Mouse (Mus musculus): Measurements from ENCODE around the gene Gpr15. TPM values are rescaled to one million over a fixed set of nuclear protein-coding genes. Genes with fewer than 3 reads are reported as not detected.

The Gpr15 gene
- total RNA-seq, 2 experiments from 2014 or later: 0.86 to 2.0 TPM

DNA sequence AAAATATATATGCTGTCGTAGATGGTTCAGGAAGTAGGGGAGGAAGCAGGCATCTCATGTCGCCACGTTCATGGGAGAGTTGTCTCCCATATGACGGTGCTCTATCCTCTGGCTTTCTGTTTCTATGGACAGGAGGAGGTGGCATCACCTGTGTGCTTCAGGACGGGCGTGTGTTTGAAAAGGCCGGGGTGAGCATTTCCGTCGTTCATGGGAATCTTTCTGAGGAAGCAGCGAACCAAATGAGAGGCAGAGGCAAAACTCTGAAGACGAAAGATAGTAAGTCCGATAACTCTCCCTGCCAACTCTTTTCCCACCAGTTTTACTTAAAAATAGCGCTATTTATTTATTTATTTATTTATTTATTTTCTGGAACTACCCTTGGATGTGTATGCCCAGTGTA lies 46.5 kb downstream of the Gpr15 start:
- ATAC-seq (replicated peaks; ENCODE audit: poor library complexity): no peak

DNA sequence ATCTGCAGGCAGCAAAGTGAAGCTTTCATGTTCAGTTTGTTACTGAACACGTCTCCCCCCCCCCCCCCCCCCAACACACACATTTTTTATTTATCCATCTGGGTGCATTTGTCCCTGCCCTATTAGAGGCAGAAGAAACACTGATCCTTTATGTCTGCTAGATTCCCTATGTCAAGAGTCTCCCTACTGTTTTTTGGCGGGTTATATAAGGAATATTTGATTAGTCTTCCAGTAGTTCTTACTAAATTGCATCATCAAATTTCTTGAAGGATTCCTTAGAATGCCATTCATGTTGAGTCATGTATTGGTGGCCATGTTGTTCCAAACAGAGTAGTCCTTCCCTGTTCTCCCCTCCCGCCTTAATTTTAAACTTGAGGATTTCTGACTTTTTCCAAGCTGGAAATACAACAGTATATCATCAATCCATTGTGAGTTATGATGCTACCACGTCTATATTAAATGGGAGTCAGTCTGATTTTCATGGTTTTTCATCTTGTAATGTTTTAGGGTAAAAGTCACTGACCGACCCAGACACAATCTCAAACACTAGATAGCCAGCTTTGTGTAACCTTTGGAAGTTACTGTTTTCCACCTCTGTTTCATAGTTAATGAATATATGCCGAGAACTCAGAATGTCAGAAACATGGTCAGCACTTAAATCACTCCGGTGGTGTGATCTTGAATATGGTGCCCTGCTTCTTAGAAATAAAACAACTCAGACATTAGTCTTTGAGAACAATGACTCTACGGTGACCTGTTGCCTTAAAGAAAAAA lies 47.5 kb downstream of the Gpr15 start:
- no peak for ATAC-seq (replicated peaks; ENCODE audit: poor library complexity)

DNA sequence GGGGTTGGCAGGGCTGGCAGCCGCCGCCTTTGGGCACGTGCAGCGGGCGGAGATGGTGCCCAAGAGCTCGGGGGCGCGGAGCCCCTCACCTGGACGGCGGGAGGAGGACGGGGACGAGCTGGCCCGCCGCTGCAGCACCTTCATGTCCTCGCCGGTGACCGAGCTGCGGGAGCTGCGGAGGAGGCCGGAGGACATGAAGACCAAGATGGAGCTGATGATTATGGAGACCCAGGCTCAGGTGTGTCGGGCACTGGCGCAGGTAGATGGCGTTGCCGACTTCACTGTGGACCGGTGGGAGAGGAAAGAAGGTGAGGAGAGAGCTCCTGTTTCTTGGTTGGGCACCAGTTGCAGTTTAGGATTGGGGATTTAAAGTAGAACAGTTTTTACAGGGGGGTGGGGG lies 48.2 kb downstream of the Gpr15 start:
- ATAC-seq (replicated peaks; ENCODE audit: poor library complexity): no peak

DNA sequence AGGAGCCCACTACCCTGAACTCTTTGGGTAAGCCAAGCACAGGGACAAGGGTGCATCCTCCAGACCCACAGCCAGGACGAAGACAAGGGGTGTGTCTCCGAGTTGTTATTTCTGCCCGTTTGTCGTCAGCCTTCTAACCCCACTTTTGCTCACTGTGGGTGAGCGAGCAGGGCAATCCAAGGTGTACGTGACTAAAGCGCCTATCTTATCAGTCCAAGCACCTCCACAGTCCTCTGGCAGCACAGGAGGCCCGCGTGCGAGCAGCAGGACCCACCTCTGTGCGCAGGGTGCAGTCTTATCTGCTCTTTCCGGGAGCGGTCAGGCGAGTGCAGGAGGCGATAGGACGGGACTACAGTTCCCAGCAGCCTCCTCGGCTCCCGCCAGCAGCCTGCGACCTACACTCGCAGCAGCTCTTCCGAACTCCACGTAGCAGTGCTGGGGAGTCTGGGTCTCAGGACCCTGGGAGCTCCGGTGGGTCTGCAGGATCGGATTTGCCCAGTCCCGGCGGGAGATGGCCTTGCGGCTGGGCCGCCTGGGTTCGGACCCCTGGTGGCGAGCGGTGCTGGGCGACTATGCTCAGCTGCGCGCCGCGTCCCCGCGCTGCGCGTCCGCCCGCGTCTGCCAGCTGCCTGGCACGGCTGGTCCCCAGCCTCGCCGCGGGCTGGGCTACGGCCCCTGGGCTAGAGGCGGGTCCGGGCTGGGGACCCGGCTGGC lies 48.8 kb downstream of the Gpr15 start, which contains the start of gene Cpox:
Gene Cpox (plus strand): TSS at position 376 of the 714 bp plus-strand sequence.
- ATAC-seq (replicated peaks; ENCODE audit: poor library complexity): peak; percentile 89

DNA sequence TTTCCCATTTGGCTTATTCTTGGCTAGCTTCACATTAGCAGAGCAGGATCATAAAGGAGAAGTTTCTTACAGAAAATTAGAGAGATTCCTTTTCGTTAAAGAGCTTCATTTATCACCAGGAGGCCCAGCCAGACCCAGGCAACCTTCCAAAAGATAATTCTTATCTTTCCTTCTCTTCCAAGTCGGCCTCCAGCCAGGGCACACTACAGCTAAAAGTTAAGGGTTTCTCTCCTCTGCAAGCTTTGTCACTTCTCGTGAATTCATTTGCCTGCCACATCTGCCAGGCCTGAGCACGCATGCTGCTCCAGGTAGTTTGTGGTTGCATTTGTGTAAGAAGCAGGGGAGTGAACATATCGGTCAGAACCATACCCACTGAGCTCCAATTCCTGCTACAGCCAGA lies 49.6 kb downstream of the Gpr15 start:
- peak; percentile 35 for ATAC-seq (replicated peaks; ENCODE audit: poor library complexity)

DNA sequence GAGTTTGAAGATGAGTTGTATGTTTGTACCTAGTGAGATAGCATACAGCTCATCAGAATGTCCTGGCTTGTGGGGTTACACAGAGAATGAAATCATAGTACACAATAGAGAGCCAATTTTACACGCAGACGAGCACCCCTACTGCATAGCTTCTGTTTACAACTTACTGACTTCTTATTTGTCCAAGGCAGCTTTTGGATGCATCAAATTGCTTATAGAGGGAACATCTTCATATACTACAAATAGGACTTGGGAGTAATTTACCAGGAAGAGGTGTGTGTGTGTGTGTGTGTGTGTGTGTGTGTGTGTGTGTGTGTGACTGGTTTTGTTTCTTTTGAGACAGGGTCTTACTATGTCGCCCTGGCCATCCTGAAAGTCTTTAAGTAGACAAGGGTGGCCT lies 50.3 kb downstream of the Gpr15 start:
- no peak for ATAC-seq (replicated peaks; ENCODE audit: poor library complexity)

Other genes starting within 250 kb of the Gpr15 start
- gene St3gal6, start 194.8 kb downstream of the Gpr15 start, total RNA-seq (2015): 2.8 and 4.5 TPM in 2 replicates
- 4.0 and 8.0 TPM in 2 replicates for gene St3gal6, start 194.8 kb downstream of the Gpr15 start, total RNA-seq (2017)
- not detected in 2 replicates for gene Gm813, start 102.1 kb downstream of the Gpr15 start, total RNA-seq (2015)
- gene Gm813, start 102.1 kb downstream of the Gpr15 start, total RNA-seq (2017): not detected in 2 replicates
- gene E330017A01Rik, start 80.3 kb downstream of the Gpr15 start, total RNA-seq (2015): 0.22 TPM in 1 of 2 replicates, not detected in the other
- not detected in 2 replicates for gene E330017A01Rik, start 80.3 kb downstream of the Gpr15 start, total RNA-seq (2017)
- gene Cpox, start 48.8 kb downstream of the Gpr15 start, total RNA-seq (2015): 68.8 and 73.1 TPM in 2 replicates
- 28.9 and 34.3 TPM in 2 replicates for gene Cpox, start 48.8 kb downstream of the Gpr15 start, total RNA-seq (2017)
- gene Cldnd1, start 8.8 kb upstream of the Gpr15 start, total RNA-seq (2015): 41.5 and 62.0 TPM in 2 replicates
- 14.3 and 17.6 TPM in 2 replicates for gene Cldnd1, start 8.8 kb upstream of the Gpr15 start, total RNA-seq (2017)
- gene Olfr172, start 44.1 kb upstream of the Gpr15 start, total RNA-seq (2015): not detected in 2 replicates
- not detected in 2 replicates for gene Olfr172, start 44.1 kb upstream of the Gpr15 start, total RNA-seq (2017)
- not detected in 2 replicates for gene Olfr173, start 81.2 kb upstream of the Gpr15 start, total RNA-seq (2015)
- not detected in 2 replicates for gene Olfr173, start 81.2 kb upstream of the Gpr15 start, total RNA-seq (2017)
- gene Olfr175-ps1, start 107.7 kb upstream of the Gpr15 start, total RNA-seq (2015): not detected in 2 replicates
- not detected in 2 replicates for gene Olfr175-ps1, start 107.7 kb upstream of the Gpr15 start, total RNA-seq (2017)
- not detected in 2 replicates for gene Olfr177, start 155.7 kb upstream of the Gpr15 start, total RNA-seq (2015)
- gene Olfr177, start 155.7 kb upstream of the Gpr15 start, total RNA-seq (2017): not detected in 2 replicates
- gene Olfr178, start 173.0 kb upstream of the Gpr15 start, total RNA-seq (2015): not detected in 2 replicates
- gene Olfr178, start 173.0 kb upstream of the Gpr15 start, total RNA-seq (2017): not detected in 2 replicates
- gene Olfr181, start 209.7 kb upstream of the Gpr15 start, total RNA-seq (2015): not detected in 2 replicates
- gene Olfr181, start 209.7 kb upstream of the Gpr15 start, total RNA-seq (2017): not detected in 2 replicates
- not detected in 2 replicates for gene Olfr180, start 210.3 kb upstream of the Gpr15 start, total RNA-seq (2015)
- not detected in 2 replicates for gene Olfr180, start 210.3 kb upstream of the Gpr15 start, total RNA-seq (2017)

All from megakaryocyte progenitor cell, adult 5-6 weeks (primary cell).